Mouse (Mus musculus) embryonic facial prominence, embryonic 12.5 days (tissue): ENCODE measurements around the gene Retreg2. TPM values are rescaled to one million over a fixed set of nuclear protein-coding genes. Genes with fewer than 3 reads are reported as not detected.

Source experiments
- ATAC-seq: fragments of 200-750 bp; cut with Nextera tagmentation; 2 replicates; pipeline ENCODE4 v1.8.0; 2017; ENCODE audit not compliant: insufficient number of reproducible peaks, insufficient read depth, low FRiP score, low TSS enrichment
- H3K27ac ChIP-seq: fragments of 300-500 bp; sonication (generic); 2 replicates; pipeline ENCODE4 v1.5.1; 2016; ENCODE audit warnings: mild to moderate bottlenecking
- H3K27me3 ChIP-seq: fragments of 300-500 bp; sonication (generic); 2 replicates; pipeline ENCODE4 v1.6.1; 2016; ENCODE audit warnings: mild to moderate bottlenecking, moderate library complexity
- H3K36me3 ChIP-seq: fragments of 300-500 bp; sonication (generic); 2 replicates; pipeline ENCODE4 v1.6.1; 2016; ENCODE audit warnings: mild to moderate bottlenecking
- H3K4me1 ChIP-seq: fragments of 300-500 bp; sonication (generic); 2 replicates; pipeline ENCODE4 v1.6.1; 2016
- H3K4me2 ChIP-seq: fragments of 300-500 bp; sonication (generic); replicated peaks from 2 replicates; pipeline ENCODE4 v1.6.1; 2016; ENCODE audit warnings: mild to moderate bottlenecking, moderate library complexity
- H3K4me3 ChIP-seq: fragments of 300-500 bp; sonication (generic); 2 replicates; pipeline ENCODE4 v1.5.1; 2016; ENCODE audit warnings: mild to moderate bottlenecking
- H3K9ac ChIP-seq: fragments of 300-500 bp; sonication (generic); 2 replicates; pipeline ENCODE4 v1.6.1; 2016; ENCODE audit warnings: mild to moderate bottlenecking, moderate library complexity
- H3K9me3 ChIP-seq: fragments of 300-500 bp; sonication (generic); 2 replicates; pipeline ENCODE4 v1.6.1; 2016; ENCODE audit warnings: mild to moderate bottlenecking, moderate library complexity
- WGBS: fragments of 180-500 bp; shearing (Covaris S2); methylation state at CpG from one replicate; pipeline ENCODE4 v1.1.7; 2016; 5-methylcytosine and 5-hydroxymethylcytosine counted together
- polyA plus RNA-seq: library from polyadenylated mRNA; unstranded; fragments of >200 nt; fragmentation: Nextera tagmentation; extraction: Ambion mirVana; gene quantifications from 2 replicates; pipeline ENCODE4 v1.2.1, GENCODE M21; 2016

The Retreg2 gene
- polyA plus RNA-seq, 1 experiment from 2014 or later = 43.4 TPM

- ATAC-seq = no peak; the same call in 1 of the 2 replicates
- H3K27me3 ChIP-seq = no peaks in the 10 kb centered on the region
- no peaks in the 10 kb centered on the region for H3K9me3 ChIP-seq
- H3K36me3 ChIP-seq = peaks cover 54% of the 10 kb centered on the region
- under 1% methylated on average over 53 of the region's 53 CpGs for WGBS
- H3K9ac ChIP-seq = peak overlapping the region; percentile 92
- H3K27ac ChIP-seq = peak overlapping the region; percentile 97
- peaks cover 15% of the 10 kb centered on the region for H3K4me1 ChIP-seq
- H3K4me2 ChIP-seq = peak overlapping the region; percentile 92
- H3K4me3 ChIP-seq = peak overlapping the region; percentile 91
Observed at GRCm38 (mm10) chr1:75141486-75142190, 940 bp upstream of the Retreg2 start.

GRCm38 (mm10) chr1:75145589-75145988 is 3.0 kb downstream of the Retreg2 start:
- Histone ChIP-seq H3K36me3 (peaks cover 51% of the 10 kb centered on the region), H3K4me1 (peaks cover 11% of the 10 kb centered on the region), H3K4me2 (no peak overlapping the region), H3K27me3 (no peaks in the 10 kb centered on the region), H3K9ac (no peak overlapping the region), H3K27ac (no peak overlapping the region), H3K9me3 (no peaks in the 10 kb centered on the region), H3K4me3 (no peak overlapping the region)
- WGBS = 95% methylated on average over 3 of the region's 3 CpGs
- no peak for ATAC-seq

- no peaks in the 10 kb centered on the region for H3K27me3 ChIP-seq
- H3K9ac ChIP-seq = no peak overlapping the region
- no peak overlapping the region for H3K4me2 ChIP-seq
- WGBS = 76% methylated on average over 7 of the region's 7 CpGs
- no peak for ATAC-seq
- H3K9me3 ChIP-seq = no peaks in the 10 kb centered on the region
- no peak overlapping the region for H3K27ac ChIP-seq
- no peak overlapping the region for H3K4me3 ChIP-seq
- H3K36me3 ChIP-seq = peaks cover 51% of the 10 kb centered on the region
- H3K4me1 ChIP-seq = peaks cover 4% of the 10 kb centered on the region; the same call in 1 of the 2 replicates
Observed at GRCm38 (mm10) chr1:75147411-75148135, 5.0 kb downstream of the Retreg2 start.

GRCm38 (mm10) chr1:75148727-75149126 is 6.1 kb downstream of the Retreg2 start:
- Histone ChIP-seq H3K9ac (no peak overlapping the region), H3K27me3 (no peaks in the 10 kb centered on the region), H3K27ac (no peak overlapping the region), H3K9me3 (no peaks in the 10 kb centered on the region), H3K36me3 (peaks cover 51% of the 10 kb centered on the region), H3K4me2 (no peak overlapping the region), H3K4me1 (peaks cover 3% of the 10 kb centered on the region; the same call in 1 of the 2 replicates), H3K4me3 (no peak overlapping the region)
- ATAC-seq = no peak
- WGBS = 90% methylated on average over 4 of the region's 4 CpGs

- Histone ChIP-seq H3K9ac (no peak overlapping the region), H3K4me3 (no peak overlapping the region), H3K27ac (no peak overlapping the region), H3K36me3 (no peaks in the 10 kb centered on the region), H3K4me1 (no peaks in the 10 kb centered on the region), H3K9me3 (no peaks in the 10 kb centered on the region), H3K27me3 (0 out of 2 replicates have a peak, but pooled peaks cover 3% of the 10 kb centered on the region), H3K4me2 (no peak overlapping the region)
- no peak for ATAC-seq
- 76% methylated on average over 3 of the region's 3 CpGs for WGBS
Observed at GRCm38 (mm10) chr1:75155837-75156236, 13.3 kb downstream of the Retreg2 start.

GRCm38 (mm10) chr1:75158990-75159389 is 16.4 kb downstream of the Retreg2 start:
- H3K27ac ChIP-seq = no peak overlapping the region
- no peak overlapping the region for H3K4me2 ChIP-seq
- no peak overlapping the region for H3K9ac ChIP-seq
- H3K27me3 ChIP-seq = 0 out of 2 replicates have a peak, but pooled peaks cover 3% of the 10 kb centered on the region
- no peak for ATAC-seq
- H3K9me3 ChIP-seq = no peaks in the 10 kb centered on the region
- H3K36me3 ChIP-seq = no peaks in the 10 kb centered on the region
- H3K4me3 ChIP-seq = no peak overlapping the region
- no peaks in the 10 kb centered on the region for H3K4me1 ChIP-seq

- no peak overlapping the region for H3K9ac ChIP-seq
- H3K27ac ChIP-seq = no peak overlapping the region
- H3K27me3 ChIP-seq = 0 out of 2 replicates have a peak, but pooled peaks cover 3% of the 10 kb centered on the region
- H3K4me1 ChIP-seq = no peaks in the 10 kb centered on the region
- H3K9me3 ChIP-seq = no peaks in the 10 kb centered on the region
- WGBS = 68% methylated on average over 5 of the region's 5 CpGs
- no peaks in the 10 kb centered on the region for H3K36me3 ChIP-seq
- no peak overlapping the region for H3K4me2 ChIP-seq
- H3K4me3 ChIP-seq = no peak overlapping the region
- no peak for ATAC-seq
Observed at GRCm38 (mm10) chr1:75159540-75160255, 17.1 kb downstream of the Retreg2 start.

- Histone ChIP-seq H3K9me3 (no peaks in the 10 kb centered on the region), H3K27me3 (0 out of 2 replicates have a peak, but pooled peaks cover 3% of the 10 kb centered on the region), H3K27ac (no peak overlapping the region), H3K4me2 (no peak overlapping the region), H3K4me1 (no peaks in the 10 kb centered on the region), H3K4me3 (no peak overlapping the region), H3K9ac (no peak overlapping the region), H3K36me3 (no peaks in the 10 kb centered on the region)
- ATAC-seq = no peak
- WGBS = 88% methylated on average over 4 of the region's 4 CpGs
Observed at GRCm38 (mm10) chr1:75160256-75160617, 17.7 kb downstream of the Retreg2 start.

- Histone ChIP-seq H3K4me1 (peaks cover 13% of the 10 kb centered on the region), H3K36me3 (peaks cover 30% of the 10 kb centered on the region), H3K27ac (peak overlapping the region; percentile 93), H3K9ac (peak overlapping the region; percentile 58), H3K4me3 (peak overlapping the region; percentile 75), H3K4me2 (peak overlapping the region; percentile 65), H3K9me3 (no peaks in the 10 kb centered on the region), H3K27me3 (no peaks in the 10 kb centered on the region)
- 8% methylated on average over 7 of the region's 7 CpGs for WGBS
- no peak for ATAC-seq
Observed at GRCm38 (mm10) chr1:75168093-75168471, 25.5 kb downstream of the Retreg2 start.

- ATAC-seq = peak; percentile 98
- H3K4me2 ChIP-seq = peak within 1 kb of the TSS; percentile 65
- no peaks in the 10 kb centered on the region for H3K9me3 ChIP-seq
- 2% methylated on average over 57 of the region's 59 CpGs for WGBS
- peak within 1 kb of the TSS; percentile 75 for H3K4me3 ChIP-seq
- peak within 1 kb of the TSS; percentile 58 for H3K9ac ChIP-seq
- H3K27me3 ChIP-seq = no peaks in the 10 kb centered on the region
- H3K36me3 ChIP-seq = peaks cover 37% of the 10 kb centered on the region
- H3K27ac ChIP-seq = peak within 1 kb of the TSS; percentile 93
- peaks cover 13% of the 10 kb centered on the region for H3K4me1 ChIP-seq
Observed at GRCm38 (mm10) chr1:75168472-75169464, 26.2 kb downstream of the Retreg2 start, which contains the start of gene Zfand2b. Gene Zfand2b (plus strand): TSS chr1:75168646.
